Mouse (Mus musculus) ES-Bruce4 (cell line): ENCODE data around the gene Ifna14. TPM values are rescaled to one million over a fixed set of nuclear protein-coding genes. Genes with fewer than 3 reads are reported as not detected.
"Not testable (repeated sequence)": the region's sequence is repeated elsewhere in the genome, so short reads cannot be mapped to it uniquely, and the experiment has no call there.

Experiments
- H3K27ac ChIP-seq: 2 replicates; pipeline ENCODE4 v1.5.1; 2012; ENCODE audit warnings: low read length, inconsistent platforms; ENCODE audit not compliant: insufficient read depth
- H3K27me3 ChIP-seq: 2 replicates; pipeline ENCODE4 v1.6.1; 2012; ENCODE audit warnings: mild to moderate bottlenecking, low read length, inconsistent platforms; ENCODE audit not compliant: control insufficient read depth, poor library complexity, insufficient read depth, severe bottlenecking
- H3K36me3 ChIP-seq: 2 replicates; pipeline ENCODE4 v1.6.1; 2012; ENCODE audit warnings: inconsistent platforms, mild to moderate bottlenecking, low read length, moderate library complexity; ENCODE audit not compliant: control insufficient read depth, poor library complexity, insufficient read depth, severe bottlenecking
- H3K4me1 ChIP-seq: one replicate; pipeline ENCODE4 v1.8.1; 2011; ENCODE audit warnings: low read length; ENCODE audit not compliant: control insufficient read depth, insufficient read depth
- H3K4me3 ChIP-seq: 2 replicates; pipeline ENCODE4 v1.5.1; 2011; ENCODE audit warnings: low read depth, mild to moderate bottlenecking, low read length
- H3K9ac ChIP-seq: 2 replicates; pipeline ENCODE4 v1.6.1; 2012; ENCODE audit warnings: low read depth, mild to moderate bottlenecking, inconsistent platforms; ENCODE audit not compliant: poor library complexity, severe bottlenecking
- H3K9me3 ChIP-seq: replicated peaks from 2 replicates; pipeline ENCODE4 v1.6.1; 2012; ENCODE audit warnings: mild to moderate bottlenecking, low read length, inconsistent platforms; ENCODE audit not compliant: control insufficient read depth, poor library complexity, insufficient read depth, severe bottlenecking
- CTCF ChIP-seq: IDR thresholded peaks from one replicate; pipeline ENCODE4 v1.8.1; 2011; ENCODE audit warnings: low read depth, low read length
- EP300 ChIP-seq: IDR thresholded peaks from 2 replicates; pipeline ENCODE4 v1.6.1; 2011; ENCODE audit warnings: low read depth, low read length; ENCODE audit not compliant: insufficient read depth
- POLR2A ChIP-seq: IDR thresholded peaks from one replicate; pipeline ENCODE4 v1.8.1; 2011; ENCODE audit warnings: low read length; ENCODE audit not compliant: insufficient read depth
- polyA plus RNA-seq: library from polyadenylated mRNA; stranded (reverse); fragments of >200 nt; gene quantifications from 2 replicates; pipeline ENCODE4 v1.2.4, GENCODE M21; 2011; ENCODE audit warnings: low read depth; ENCODE audit not compliant: missing spikeins, insufficient read depth, insufficient read length

The Ifna14 gene
- not detected in 2 replicates for polyA plus RNA-seq

- Histone ChIP-seq H3K4me1 (no peaks in the 10 kb centered on the region), H3K27me3 (no peaks in the 10 kb centered on the region), H3K9ac (no peak within 1 kb of the TSS), H3K27ac (no peak within 1 kb of the TSS), H3K36me3 (no peaks in the 10 kb centered on the region), H3K4me3 (no peak within 1 kb of the TSS), H3K9me3 (no peaks in the 10 kb centered on the region)
- TF ChIP-seq CTCF: no peak
- TF ChIP-seq POLR2A: no peak
- no peak for TF ChIP-seq EP300
Measured at GRCm38 (mm10) chr4:88571698-88572097, at the start of gene Ifna14. Gene Ifna14 (minus strand): TSS chr4:88571798.

DNA sequence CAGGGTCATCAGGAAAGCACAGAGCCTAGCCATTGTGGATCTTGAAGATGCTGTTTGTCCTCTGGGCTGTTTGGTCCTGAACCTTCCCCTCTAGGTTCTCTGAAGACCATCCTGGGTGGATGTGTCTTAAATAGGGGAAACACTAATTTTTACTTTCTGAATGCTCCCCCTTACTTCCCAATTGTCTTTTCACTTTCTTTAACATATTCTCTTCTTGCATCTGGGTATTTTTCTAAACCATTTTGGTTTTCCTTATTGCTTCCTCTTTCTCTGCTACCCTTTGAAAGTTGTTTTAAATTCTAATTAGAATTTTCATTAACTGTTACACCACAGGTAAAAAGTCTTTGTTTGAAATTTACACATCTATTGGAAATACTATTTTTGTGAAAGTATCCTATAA is 31.7 kb upstream of the Ifna14 start, which contains the start of gene Ifna12:
Ifna12 (minus strand) TSS at position 101 of the 400 bp plus-strand sequence.
- Histone ChIP-seq H3K9me3 (no peaks in the 10 kb centered on the region), H3K4me3 (no peak within 1 kb of the TSS), H3K27ac (no peak within 1 kb of the TSS), H3K36me3 (no peaks in the 10 kb centered on the region), H3K9ac (no peak within 1 kb of the TSS), H3K27me3 (no peaks in the 10 kb centered on the region), H3K4me1 (no peaks in the 10 kb centered on the region)
- no peak for TF ChIP-seq CTCF
- no peak for TF ChIP-seq EP300
- no peak for TF ChIP-seq POLR2A

DNA sequence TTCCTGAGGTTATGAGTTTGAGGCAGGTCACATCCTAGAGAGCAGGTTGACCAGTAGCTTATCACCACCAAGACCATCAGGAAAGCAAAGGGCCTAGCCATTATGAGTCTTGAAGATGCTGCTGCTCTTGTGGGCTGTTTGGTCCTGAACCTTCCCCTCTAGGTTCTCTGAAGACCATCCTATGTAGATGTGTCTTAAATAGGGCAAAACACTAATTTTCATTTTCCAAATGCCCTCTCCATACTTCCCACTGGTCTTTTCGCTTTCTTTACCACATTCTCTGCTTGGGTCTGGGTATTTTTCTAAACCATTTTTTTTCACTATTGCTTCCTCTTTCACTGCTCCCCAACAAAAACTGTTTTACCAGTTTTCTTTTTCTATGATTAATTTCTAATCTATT is 20.7 kb upstream of the Ifna14 start, which contains the start of gene Ifna9:
Ifna9 (minus strand) TSS at position 101 of the 400 bp plus-strand sequence.
- TF ChIP-seq CTCF: no peak
- no peak for TF ChIP-seq POLR2A
- TF ChIP-seq EP300: no peak
- H3K4me3 ChIP-seq: no peak within 1 kb of the TSS
- H3K27ac ChIP-seq: no peak within 1 kb of the TSS
- no peaks in the 10 kb centered on the region for H3K36me3 ChIP-seq
- H3K4me1 ChIP-seq: no peaks in the 10 kb centered on the region
- H3K27me3 ChIP-seq: no peaks in the 10 kb centered on the region
- no peak within 1 kb of the TSS for H3K9ac ChIP-seq
- no peaks in the 10 kb centered on the region for H3K9me3 ChIP-seq

GRCm38 (mm10) chr4:88561791-88562190 is 9.8 kb downstream of the Ifna14 start:
- Histone ChIP-seq H3K9me3 (no peaks in the 10 kb centered on the region; the same call in 1 of the 2 replicates), H3K27ac (no peak overlapping the region), H3K4me1 (no peaks in the 10 kb centered on the region), H3K27me3 (no peaks in the 10 kb centered on the region), H3K36me3 (no peaks in the 10 kb centered on the region), H3K4me3 (no peak overlapping the region), H3K9ac (no peak overlapping the region)
- TF ChIP-seq POLR2A: no peak
- TF ChIP-seq CTCF: no peak
- no peak for TF ChIP-seq EP300

- H3K36me3 ChIP-seq, H3K27me3 ChIP-seq, H3K4me3 ChIP-seq, H3K27ac ChIP-seq, H3K4me1 ChIP-seq, H3K9me3 ChIP-seq, H3K9ac ChIP-seq: not testable (repeated sequence)
Measured at GRCm38 (mm10) chr4:88558145-88558544, 13.5 kb downstream of the Ifna14 start, which contains the start of gene Ifna15. Gene Ifna15 (minus strand): TSS chr4:88558245.

- H3K27me3 ChIP-seq: no peaks in the 10 kb centered on the region
- no peaks in the 10 kb centered on the region for H3K36me3 ChIP-seq
- no peaks in the 10 kb centered on the region for H3K4me1 ChIP-seq
- H3K4me3 ChIP-seq: no peak overlapping the region
- TF ChIP-seq EP300: 0 out of 2 replicates have a peak, but pooled peaks have one; percentile 12
- no peak for TF ChIP-seq POLR2A
- TF ChIP-seq CTCF: peak; percentile 90
- H3K27ac ChIP-seq: no peak overlapping the region
- no peaks in the 10 kb centered on the region for H3K9me3 ChIP-seq
- H3K9ac ChIP-seq: no peak overlapping the region
Measured at GRCm38 (mm10) chr4:88550161-88550945, 21.2 kb downstream of the Ifna14 start.
